Mouse (Mus musculus): ENCODE measurements at regions not wholly inside any gene's neighbourhood (a gene's known extent, or its start where the extent isn't known, plus 50 kb on each side); places are given as distances from the start of the nearest gene placed in this dataset.

DNA sequence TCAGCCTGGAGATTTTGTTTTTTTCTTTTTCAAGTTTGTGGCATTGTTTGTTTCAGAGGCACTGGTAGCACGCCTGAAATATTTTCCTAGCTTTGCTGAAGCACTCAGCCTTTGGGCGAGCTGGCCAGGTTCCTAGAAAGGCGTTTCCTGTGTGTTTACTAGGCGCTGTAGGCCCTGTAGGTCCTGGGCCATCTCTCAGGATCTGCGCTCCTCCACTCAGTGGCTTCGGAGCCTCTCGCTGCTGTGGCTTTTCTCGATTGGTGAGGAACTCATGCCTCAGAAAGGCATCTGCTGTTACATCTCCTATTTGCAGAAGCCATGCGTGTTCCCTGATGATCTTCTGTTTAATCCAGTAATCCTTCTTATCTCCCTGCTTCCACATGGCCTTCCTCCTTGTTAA lies 188.0 kb upstream of the Plcz1 start:
- DNase-seq (ENCODE audit: low spot score) (peak; percentile 24), ATAC-seq (ENCODE audit: low FRiP score, low TSS enrichment) (no peak)
- WGBS, result 34% methylated on average over 9 of the region's 9 CpGs
- H3K4me2 ChIP-seq (replicated peaks; ENCODE audit: low read depth), result no peak overlapping the region
- no peaks in the 10 kb centered on the region for H3K4me1 ChIP-seq (replicated peaks; ENCODE audit: control insufficient read depth, insufficient read depth)
- no peaks in the 10 kb centered on the region for H3K36me3 ChIP-seq (ENCODE audit: control insufficient read depth, insufficient read depth, low read length)
- no peaks in the 10 kb centered on the region for H3K9me3 ChIP-seq (ENCODE audit: control insufficient read depth, low read length)
- H3K27ac ChIP-seq (replicated peaks), result no peak overlapping the region
- no peak overlapping the region for H3K4me3 ChIP-seq (ENCODE audit: low read depth, low read length)
- no peak for TF ChIP-seq CTCF (IDR thresholded peaks at IDR 0.05; ENCODE audit: low read depth)
- no peak for TF ChIP-seq EP300 (optimal IDR thresholded peaks at IDR 0.05)
- H3K9ac ChIP-seq (ENCODE audit: low read length), result no peak overlapping the region
- H3K27me3 ChIP-seq (ENCODE audit: control insufficient read depth, insufficient read depth, low read length), result no peaks in the 10 kb centered on the region

DNA sequence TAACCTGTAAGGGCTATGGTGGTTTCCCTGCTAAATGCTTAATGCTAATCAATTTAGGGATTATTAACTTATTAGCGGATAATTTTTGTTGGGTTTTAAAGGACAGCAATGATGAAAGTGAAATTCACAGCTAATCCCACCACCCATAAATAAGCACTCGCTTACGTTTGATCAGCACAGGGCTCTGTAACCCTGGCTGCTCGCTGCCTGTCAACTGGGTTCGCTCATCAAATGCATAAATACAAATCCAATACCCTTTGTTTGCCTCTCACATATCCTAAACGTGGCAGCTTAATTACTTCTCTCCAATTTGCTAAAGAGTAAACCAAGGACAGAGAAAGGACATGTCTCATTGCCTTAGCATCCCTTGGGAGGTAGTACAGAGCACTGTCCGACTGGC lies 187.5 kb upstream of the Plcz1 start:
- Histone ChIP-seq H3K4me1 (replicated peaks; ENCODE audit: control insufficient read depth, insufficient read depth) (no peaks in the 10 kb centered on the region), H3K9me3 (ENCODE audit: control insufficient read depth, low read length) (no peaks in the 10 kb centered on the region), H3K9ac (ENCODE audit: low read length) (no peak overlapping the region), H3K4me2 (replicated peaks; ENCODE audit: low read depth) (no peak overlapping the region), H3K27ac (replicated peaks) (no peak overlapping the region), H3K36me3 (ENCODE audit: control insufficient read depth, insufficient read depth, low read length) (no peaks in the 10 kb centered on the region), H3K27me3 (ENCODE audit: control insufficient read depth, insufficient read depth, low read length) (no peaks in the 10 kb centered on the region), H3K4me3 (ENCODE audit: low read depth, low read length) (no peak overlapping the region)
- TF ChIP-seq CTCF (IDR thresholded peaks at IDR 0.05; ENCODE audit: low read depth) (no peak), EP300 (optimal IDR thresholded peaks at IDR 0.05) (no peak)
- 66% methylated on average over 7 of the region's 7 CpGs for WGBS
- DNase-seq (ENCODE audit: low spot score) (no peak), ATAC-seq (ENCODE audit: low FRiP score, low TSS enrichment) (no peak)

DNA sequence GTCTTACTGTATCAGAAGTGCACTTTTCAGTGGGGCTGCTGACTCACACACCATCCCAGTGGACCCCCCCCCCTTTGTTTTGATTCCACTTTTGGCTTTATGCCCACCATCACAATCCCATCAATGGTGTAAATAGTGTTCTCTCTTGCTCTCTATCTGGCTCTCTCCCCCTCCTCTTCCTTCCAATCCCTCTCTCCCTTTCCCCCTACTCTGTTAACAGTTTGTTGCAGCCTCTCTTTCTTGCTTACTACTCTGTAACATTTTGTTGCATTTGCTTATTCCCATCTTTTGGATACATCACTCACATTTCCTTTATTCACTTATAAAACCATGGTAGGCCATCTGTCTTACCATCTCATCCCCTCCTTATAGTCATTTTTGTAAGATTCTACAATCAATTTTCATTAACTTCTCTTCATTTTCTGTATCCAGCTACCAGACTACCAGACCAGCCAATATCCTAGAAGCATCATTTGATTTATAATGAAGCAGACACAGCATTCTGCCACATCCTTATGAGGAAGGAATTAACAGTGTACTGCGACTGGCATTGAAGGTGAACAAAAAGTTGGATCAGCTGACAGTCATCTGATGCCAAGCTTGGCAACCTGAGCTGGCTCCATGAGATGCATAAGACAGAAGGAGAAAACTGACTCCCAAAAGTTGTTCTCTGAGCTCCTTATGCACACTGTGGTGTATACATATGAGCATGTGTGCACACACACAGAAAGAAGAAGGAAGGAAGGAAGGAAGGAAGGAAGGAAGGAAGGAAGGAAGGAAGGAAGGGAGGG lies 181.5 kb upstream of the Plcz1 start:
- no peaks in the 10 kb centered on the region for H3K27me3 ChIP-seq (ENCODE audit: control insufficient read depth, insufficient read depth, low read length)
- no peak overlapping the region for H3K4me3 ChIP-seq (ENCODE audit: low read depth, low read length)
- H3K4me1 ChIP-seq (replicated peaks; ENCODE audit: control insufficient read depth, insufficient read depth), result no peaks in the 10 kb centered on the region
- no peaks in the 10 kb centered on the region for H3K9me3 ChIP-seq (ENCODE audit: control insufficient read depth, low read length)
- H3K4me2 ChIP-seq (replicated peaks; ENCODE audit: low read depth), result no peak overlapping the region
- TF ChIP-seq CTCF (IDR thresholded peaks at IDR 0.05; ENCODE audit: low read depth) (no peak), EP300 (optimal IDR thresholded peaks at IDR 0.05) (no peak)
- no peak overlapping the region for H3K9ac ChIP-seq (ENCODE audit: low read length)
- no peak for ATAC-seq (ENCODE audit: low FRiP score, low TSS enrichment)
- DNase-seq (ENCODE audit: low spot score), result no peak
- H3K27ac ChIP-seq (replicated peaks), result no peak overlapping the region
- WGBS, result 84% methylated on average over 1 of the region's 1 CpGs
- no peaks in the 10 kb centered on the region for H3K36me3 ChIP-seq (ENCODE audit: control insufficient read depth, insufficient read depth, low read length)

DNA sequence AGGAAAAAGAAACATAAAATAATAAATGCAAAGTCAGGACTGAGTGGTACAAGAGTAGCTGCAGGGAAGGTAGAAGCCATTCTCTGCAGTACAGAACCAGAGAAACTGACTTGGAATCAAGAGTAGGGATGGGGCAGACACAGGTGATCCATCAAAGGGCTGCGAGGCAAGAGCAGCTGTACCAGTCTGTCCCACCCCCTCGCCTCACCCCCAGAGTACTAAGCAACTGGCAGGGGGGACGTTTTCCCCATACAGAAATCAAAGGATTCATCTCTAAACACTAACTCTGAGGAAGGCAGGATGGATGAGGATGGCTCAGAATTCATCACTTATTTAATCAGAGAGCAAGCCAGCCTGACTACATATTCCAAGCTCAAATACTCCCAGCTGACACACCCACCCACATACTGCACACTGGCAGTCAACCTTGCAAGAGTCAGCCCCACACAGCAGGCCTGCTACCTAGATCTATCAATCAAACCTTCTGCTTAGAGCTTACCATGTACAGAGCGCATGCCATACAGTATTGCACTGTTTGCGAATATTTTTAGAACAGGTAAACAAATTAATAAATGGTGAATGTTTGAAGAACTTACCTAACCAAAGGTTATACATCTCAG lies 180.5 kb upstream of the Plcz1 start:
- TF ChIP-seq CTCF (IDR thresholded peaks at IDR 0.05; ENCODE audit: low read depth), result no peak
- no peak for TF ChIP-seq EP300 (optimal IDR thresholded peaks at IDR 0.05)
- Histone ChIP-seq H3K9me3 (ENCODE audit: control insufficient read depth, low read length) (no peaks in the 10 kb centered on the region), H3K27me3 (ENCODE audit: control insufficient read depth, insufficient read depth, low read length) (no peaks in the 10 kb centered on the region), H3K4me3 (ENCODE audit: low read depth, low read length) (no peak overlapping the region), H3K4me2 (replicated peaks; ENCODE audit: low read depth) (no peak overlapping the region), H3K9ac (ENCODE audit: low read length) (no peak overlapping the region), H3K36me3 (ENCODE audit: control insufficient read depth, insufficient read depth, low read length) (no peaks in the 10 kb centered on the region), H3K27ac (replicated peaks) (no peak overlapping the region), H3K4me1 (replicated peaks; ENCODE audit: control insufficient read depth, insufficient read depth) (no peaks in the 10 kb centered on the region)
- no peak for DNase-seq (ENCODE audit: low spot score)
- 48% methylated on average over 5 of the region's 5 CpGs for WGBS
- no peak for ATAC-seq (ENCODE audit: low FRiP score, low TSS enrichment)

DNA sequence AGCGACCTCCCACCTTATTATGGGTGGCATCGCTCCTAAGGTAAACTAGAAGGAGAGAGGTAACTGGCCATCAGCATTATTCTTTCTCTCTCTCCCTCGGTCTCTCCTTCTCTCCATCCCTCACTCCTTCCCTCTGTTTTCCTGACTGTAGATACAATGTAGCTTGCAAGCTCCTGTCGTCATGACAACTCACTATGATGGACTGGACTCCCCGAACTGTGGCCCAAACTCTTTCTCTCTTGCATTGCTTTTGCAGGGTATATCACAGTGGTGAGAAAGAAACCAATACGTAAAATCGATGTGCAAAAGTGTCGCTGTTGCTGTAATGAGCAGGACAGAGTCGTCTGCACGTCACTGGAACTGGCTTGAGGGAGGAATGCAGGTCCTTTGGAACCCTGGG lies 177.5 kb upstream of the Plcz1 start:
- TF ChIP-seq CTCF (IDR thresholded peaks at IDR 0.05; ENCODE audit: low read depth), result no peak
- TF ChIP-seq EP300 (optimal IDR thresholded peaks at IDR 0.05), result no peak
- DNase-seq (ENCODE audit: low spot score) (no peak), ATAC-seq (ENCODE audit: low FRiP score, low TSS enrichment) (no peak)
- no peaks in the 10 kb centered on the region for H3K27me3 ChIP-seq (ENCODE audit: control insufficient read depth, insufficient read depth, low read length)
- no peak overlapping the region for H3K4me3 ChIP-seq (ENCODE audit: low read depth, low read length)
- H3K9ac ChIP-seq (ENCODE audit: low read length), result no peak overlapping the region
- no peaks in the 10 kb centered on the region for H3K36me3 ChIP-seq (ENCODE audit: control insufficient read depth, insufficient read depth, low read length)
- no peak overlapping the region for H3K4me2 ChIP-seq (replicated peaks; ENCODE audit: low read depth)
- no peaks in the 10 kb centered on the region for H3K4me1 ChIP-seq (replicated peaks; ENCODE audit: control insufficient read depth, insufficient read depth)
- no peak overlapping the region for H3K27ac ChIP-seq (replicated peaks)
- 90% methylated on average over 10 of the region's 10 CpGs for WGBS
- H3K9me3 ChIP-seq (ENCODE audit: control insufficient read depth, low read length), result no peaks in the 10 kb centered on the region

DNA sequence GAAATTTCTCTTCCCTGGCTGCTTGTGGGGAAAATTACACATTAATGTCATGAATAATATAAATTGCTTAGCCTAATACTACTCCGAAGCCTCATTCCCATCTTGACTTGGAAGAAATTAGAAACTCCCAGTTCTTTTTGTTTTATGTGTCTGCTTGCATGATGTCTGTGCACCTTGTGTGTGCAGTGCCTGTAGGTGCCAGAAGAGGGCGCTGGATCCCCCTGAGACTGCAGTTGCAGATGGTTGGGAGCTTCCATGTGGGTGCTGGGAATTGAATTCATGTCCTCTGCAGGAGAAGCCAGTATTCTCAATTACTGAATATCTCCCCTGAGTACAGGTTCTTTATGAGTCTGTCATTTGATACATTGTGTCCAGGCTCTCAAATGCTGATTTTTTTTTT lies 171.1 kb upstream of the Plcz1 start:
- Histone ChIP-seq H3K9ac (ENCODE audit: low read length) (no peak overlapping the region), H3K4me2 (replicated peaks; ENCODE audit: low read depth) (no peak overlapping the region), H3K27me3 (ENCODE audit: control insufficient read depth, insufficient read depth, low read length) (no peaks in the 10 kb centered on the region), H3K36me3 (ENCODE audit: control insufficient read depth, insufficient read depth, low read length) (no peaks in the 10 kb centered on the region), H3K4me3 (ENCODE audit: low read depth, low read length) (no peak overlapping the region), H3K9me3 (ENCODE audit: control insufficient read depth, low read length) (peaks cover 3% of the 10 kb centered on the region; the same call in 1 of the 2 replicates), H3K27ac (replicated peaks) (no peak overlapping the region), H3K4me1 (replicated peaks; ENCODE audit: control insufficient read depth, insufficient read depth) (no peaks in the 10 kb centered on the region)
- WGBS, result 61% methylated on average over 2 of the region's 2 CpGs
- ATAC-seq (ENCODE audit: low FRiP score, low TSS enrichment) (no peak), DNase-seq (ENCODE audit: low spot score) (no peak)
- peak; percentile 35 for TF ChIP-seq CTCF (IDR thresholded peaks at IDR 0.05; ENCODE audit: low read depth)
- no peak for TF ChIP-seq EP300 (optimal IDR thresholded peaks at IDR 0.05)

All from stomach, postnatal 0 days (tissue).